Mouse (Mus musculus) olfactory bulb, adult 2 months (tissue): ENCODE measurements around the gene Srm.

ENCODE experiments used
- CTCF ChIP-seq: fragments of 200-500 bp; IDR thresholded peaks from 2 replicates; pipeline ENCODE4 v1.5.1; 2012; ENCODE audit warnings: low read depth, mild to moderate bottlenecking, low read length, moderate library complexity; ENCODE audit not compliant: insufficient read depth
- POLR2A ChIP-seq: fragments of 200-500 bp; IDR thresholded peaks from 2 replicates; pipeline ENCODE4 v1.6.1; 2012; ENCODE audit warnings: mild to moderate bottlenecking, low read depth, low read length, moderate library complexity; ENCODE audit not compliant: insufficient read depth

- TF ChIP-seq CTCF, result no peak
- no peak for TF ChIP-seq POLR2A
Observed at GRCm38 (mm10) chr4:148596731-148597130, 5.4 kb downstream of the Srm start.
